Mouse (Mus musculus) Patski (cell line): ENCODE results near the gene Ints1. TPM values are rescaled to one million over a fixed set of nuclear protein-coding genes. Genes with fewer than 3 reads are reported as not detected.

Experiments used
- ATAC-seq: fragments of 100-300 bp; one replicate; pipeline ENCODE4 v1.8.0; 2021
- CTCF ChIA-PET: fragments of 350-600 bp; sonication (Branson Sonifier 250); formaldehyde crosslinking; loops from one replicate; lab custom pipeline; 2022; ENCODE audit warnings: inconsistent platforms; lab: Charles Lee
- POLR2A ChIA-PET: fragments of 350-600 bp; sonication (Branson Sonifier 250); formaldehyde crosslinking; loops from one replicate; lab custom pipeline; 2022; ENCODE audit warnings: antibody characterized with exemption, inconsistent platforms; lab: Charles Lee
- DNase-seq: peaks from one replicate; pipeline ENCODE4 v3.0.0-alpha.2; 2011; ENCODE audit warnings: low read depth, low spot score
- H3K27me3 ChIP-seq: fragments of 371-371 bp; one replicate; pipeline ENCODE4 v1.5.1; 2021
- CTCF ChIP-seq: fragments of 100-300 bp; IDR thresholded peaks from one replicate; pipeline ENCODE4 v1.5.1; 2021
- in situ Hi-C: fragments of 300-500 bp; cut with MboI; formaldehyde crosslinking; loops from 3 replicates; pipeline ENCODE4 v1.11.1; 2018; ENCODE audit warnings: low pct_unique_long_range_greater_than_20kb, mixed read lengths
- polyA plus RNA-seq: library from polyadenylated mRNA; unstranded; gene quantifications from one replicate; pipeline ENCODE4 v1.2.3, GENCODE M21; 2021

Ints1 gene
- polyA plus RNA-seq, result 63.5 TPM

- ChIA-PET CTCF (interaction anchor here (0.8 to 1.8 kb wide), 7 partner anchors 14 to 132 kb away, joined by 3 to 15 read pairs (median 4); partner anchors contain the start of gene Tmem184a), POLR2A (interaction anchor here (1.9 kb wide), 1 partner anchor 15 kb away, joined by 4 read pairs; no protein-coding TSS in a partner anchor)
- TF ChIP-seq CTCF, result no peak
- in situ Hi-C loops, result loop anchor here (5.0 kb wide), 1 partner anchor 47 kb away; no protein-coding TSS in a partner anchor
- DNase-seq (no peak), ATAC-seq (peak; percentile 46)
- H3K27me3 ChIP-seq, result no peaks in the 10 kb centered on the region
Measured at GRCm38 (mm10) chr5:139775216-139775926, at the start of gene Ints1. TSS of gene Ints1 (minus strand) at chr5:139775674.

- ChIA-PET POLR2A (interaction anchor here (0.5 kb wide), 1 partner anchor 15 kb away, joined by 4 read pairs; no protein-coding TSS in a partner anchor), CTCF (no interaction called here)
- in situ Hi-C loops, result loop anchor here (5.0 kb wide), 1 partner anchor 47 kb away; the partner anchor contains the start of gene Ints1
- no peak for TF ChIP-seq CTCF
- no peaks in the 10 kb centered on the region for H3K27me3 ChIP-seq
- no peak for ATAC-seq
- DNase-seq, result no peak
Measured at GRCm38 (mm10) chr5:139824531-139824930, 49.1 kb upstream of the Ints1 start.

GRCm38 (mm10) chr5:139821466-139822459 is 46.3 kb upstream of the Ints1 start:
- CTCF ChIA-PET, result interaction anchor here (0.7 to 0.9 kb wide), 2 partner anchors 45 to 46 kb away, joined by 3 read pairs; partner anchors contain the start of gene Ints1
- POLR2A ChIA-PET, result no interaction called here
- TF ChIP-seq CTCF, result no peak
- no peaks in the 10 kb centered on the region for H3K27me3 ChIP-seq
- in situ Hi-C loops, result loop anchor here (5.0 kb wide), 1 partner anchor 44 kb away; the partner anchor contains the start of gene Ints1
- DNase-seq (no peak), ATAC-seq (no peak)

DNA sequence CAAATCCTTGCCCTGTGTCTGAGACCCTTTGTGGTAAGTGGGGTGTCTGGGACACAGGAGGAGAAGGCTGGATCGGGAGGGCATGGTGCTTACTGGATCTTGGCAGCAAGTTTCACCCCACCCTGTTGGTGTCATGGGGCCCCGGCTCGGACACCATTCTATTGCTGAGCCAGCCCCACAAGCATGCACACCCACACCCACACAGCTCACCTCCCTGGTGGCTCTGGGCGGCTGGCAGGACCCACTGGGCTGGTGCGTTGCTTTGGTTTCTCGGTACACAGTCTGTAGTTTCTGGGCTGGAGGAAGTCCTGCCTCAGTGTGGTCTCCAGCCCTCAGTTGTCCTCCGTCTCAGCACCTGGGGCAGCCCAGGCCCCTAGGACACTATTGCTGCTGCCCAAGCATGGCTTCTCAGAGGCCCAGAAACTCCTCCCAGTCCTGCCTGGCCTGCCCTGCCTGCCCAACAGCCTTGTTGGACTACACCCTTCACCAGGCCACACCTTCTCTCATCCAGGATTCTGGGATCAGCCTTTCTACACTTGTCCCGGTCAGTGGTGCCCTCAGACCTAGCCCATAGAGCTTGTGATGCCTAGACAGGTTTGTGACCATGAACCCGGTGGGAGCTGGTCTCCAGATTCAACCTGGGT is 44.2 kb upstream of the Ints1 start, which contains the start of gene Tmem184a:
Gene Tmem184a, minus strand, starts transcription at position 380 of the 644 bp plus-strand sequence.
- no peak for DNase-seq
- POLR2A ChIA-PET, result interaction anchor here (1.0 kb wide), 1 partner anchor 14 kb away, joined by 4 read pairs; no protein-coding TSS in a partner anchor
- TF ChIP-seq CTCF, result no peak
- no peaks in the 10 kb centered on the region for H3K27me3 ChIP-seq
- CTCF ChIA-PET, result interaction anchor here (0.7 to 2.5 kb wide), 6 partner anchors 7 to 49 kb away, joined by 3 to 15 read pairs (median 4); partner anchors contain the start of genes Gm26938 and Psmg3
- in situ Hi-C loops, result loop anchor here (5.0 kb wide), 1 partner anchor 42 kb away; the partner anchor contains the start of gene Ints1
- ATAC-seq, result no peak

- ChIA-PET POLR2A (no interaction called here), CTCF (interaction anchor here (0.7 to 2.5 kb wide), 10 partner anchors 8 to 48 kb away, joined by 3 to 15 read pairs (median 4); partner anchors contain the start of genes Gm26938 and Psmg3)
- no peaks in the 10 kb centered on the region for H3K27me3 ChIP-seq
- DNase-seq (no peak), ATAC-seq (no peak)
- in situ Hi-C loops, result no loop called here
- TF ChIP-seq CTCF, result no peak
Measured at GRCm38 (mm10) chr5:139818801-139819200, 43.3 kb upstream of the Ints1 start.

GRCm38 (mm10) chr5:139818056-139818455 is 42.6 kb upstream of the Ints1 start:
- ATAC-seq (no peak), DNase-seq (no peak)
- ChIA-PET CTCF (interaction anchor here (1.1 to 2.5 kb wide), 8 partner anchors 8 to 48 kb away, joined by 3 to 15 read pairs (median 6); partner anchors contain the start of genes Gm26938 and Psmg3), POLR2A (no interaction called here)
- no peaks in the 10 kb centered on the region for H3K27me3 ChIP-seq
- no peak for TF ChIP-seq CTCF
- in situ Hi-C loops, result no loop called here

GRCm38 (mm10) chr5:139817292-139817691 is 41.8 kb upstream of the Ints1 start:
- ChIA-PET POLR2A (interaction anchor here (0.7 kb wide), 1 partner anchor 20 kb away, joined by 3 read pairs; no protein-coding TSS in a partner anchor), CTCF (interaction anchor here (1.4 to 2.5 kb wide), 5 partner anchors 9 to 41 kb away, joined by 5 to 15 read pairs (median 7); partner anchors contain the start of genes Gm26938 and Psmg3)
- DNase-seq, result no peak
- TF ChIP-seq CTCF, result no peak
- ATAC-seq, result no peak
- in situ Hi-C loops, result no loop called here
- H3K27me3 ChIP-seq, result no peaks in the 10 kb centered on the region

- ChIA-PET POLR2A (interaction anchor here (1.8 kb wide), 1 partner anchor 26 kb away, joined by 3 read pairs; no protein-coding TSS in a partner anchor), CTCF (no interaction called here)
- ATAC-seq (no peak), DNase-seq (no peak)
- H3K27me3 ChIP-seq, result no peaks in the 10 kb centered on the region
- no peak for TF ChIP-seq CTCF
- in situ Hi-C loops, result no loop called here
Measured at GRCm38 (mm10) chr5:139816445-139816844, 41.0 kb upstream of the Ints1 start.

GRCm38 (mm10) chr5:139815964-139816363 is 40.5 kb upstream of the Ints1 start:
- no peak for DNase-seq
- in situ Hi-C loops, result no loop called here
- H3K27me3 ChIP-seq, result no peaks in the 10 kb centered on the region
- no peak for ATAC-seq
- CTCF ChIA-PET, result no interaction called here
- no peak for TF ChIP-seq CTCF
- POLR2A ChIA-PET, result interaction anchor here (0.6 to 1.8 kb wide), 2 partner anchors 25 to 27 kb away, joined by 3 read pairs; no protein-coding TSS in a partner anchor
